Mouse (Mus musculus) urinary bladder, postnatal 25 days (tissue): Measurements from ENCODE around the gene Rab40c.

ENCODE experiments used
- DNase-seq: peaks from one replicate; pipeline ENCODE4 v3.0.0; 2022; ENCODE audit warnings: low spot score

Gene Rab40c

DNA sequence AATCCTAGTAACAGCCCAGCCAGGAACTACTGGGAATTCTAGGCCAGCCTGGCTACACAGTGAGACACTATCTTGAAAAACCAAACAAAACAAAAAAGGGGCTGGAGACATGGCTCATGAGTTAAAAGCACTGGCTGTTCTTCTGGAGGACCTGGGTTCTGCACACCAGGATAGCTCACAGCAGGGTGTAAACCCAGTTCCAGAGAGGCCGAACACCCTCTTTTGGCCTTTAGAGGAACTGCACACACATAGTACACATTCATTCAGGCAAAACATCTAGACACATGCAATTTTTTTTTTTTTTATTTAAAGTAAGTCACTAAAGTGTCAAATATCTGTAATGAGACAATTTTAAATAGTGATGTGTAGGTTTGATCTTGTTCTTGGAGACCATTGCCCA, 19.3 kb downstream of the Rab40c start:
- no peak for DNase-seq

DNA sequence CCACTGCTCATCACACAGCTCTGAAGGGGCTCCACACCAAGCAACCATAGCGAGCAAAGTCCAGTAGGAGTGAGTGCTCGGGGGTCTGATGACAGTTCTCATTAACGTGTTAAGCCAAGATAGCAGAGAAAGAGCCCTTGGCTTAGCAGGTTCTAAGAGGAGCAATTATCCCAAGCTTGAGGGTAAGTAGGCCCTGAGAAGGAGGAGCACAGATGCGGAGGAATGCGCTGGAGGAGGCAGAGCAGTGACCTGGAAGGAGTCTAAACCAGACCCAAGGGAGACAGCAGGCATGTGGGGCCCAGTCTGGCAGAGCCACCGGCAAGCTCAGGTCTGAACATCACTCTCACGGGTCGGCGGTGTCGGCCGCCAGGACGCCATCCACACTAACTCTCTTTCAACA, 23.6 kb downstream of the Rab40c start:
- no peak for DNase-seq

- no peak for DNase-seq
These were observed 24.1 kb downstream of the Rab40c start for GRCm38 (mm10) chr17:25895415-25895814.

- DNase-seq: peak; percentile 53
These were observed 25.4 kb downstream of the Rab40c start for GRCm38 (mm10) chr17:25893975-25894617.

DNA sequence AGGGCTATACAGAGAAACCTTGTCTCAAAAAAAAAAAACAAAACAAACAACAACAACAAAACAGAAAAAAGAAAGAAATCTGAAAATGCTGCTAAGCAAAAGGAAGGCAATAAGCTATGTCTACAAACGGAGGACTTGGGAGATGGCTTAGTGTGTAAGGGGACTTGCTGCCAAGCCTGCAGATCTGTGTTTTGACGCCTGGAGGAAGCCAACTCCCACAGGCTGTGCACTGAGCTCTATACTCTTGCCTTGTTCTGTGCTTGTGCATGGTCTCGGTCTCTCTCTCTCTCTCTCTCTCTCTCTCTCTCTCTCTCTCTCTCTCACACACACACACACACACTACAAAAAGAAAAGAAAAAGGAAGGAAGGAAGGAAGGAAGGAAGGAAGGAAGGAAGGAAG, 30.7 kb downstream of the Rab40c start:
- no peak for DNase-seq

DNA sequence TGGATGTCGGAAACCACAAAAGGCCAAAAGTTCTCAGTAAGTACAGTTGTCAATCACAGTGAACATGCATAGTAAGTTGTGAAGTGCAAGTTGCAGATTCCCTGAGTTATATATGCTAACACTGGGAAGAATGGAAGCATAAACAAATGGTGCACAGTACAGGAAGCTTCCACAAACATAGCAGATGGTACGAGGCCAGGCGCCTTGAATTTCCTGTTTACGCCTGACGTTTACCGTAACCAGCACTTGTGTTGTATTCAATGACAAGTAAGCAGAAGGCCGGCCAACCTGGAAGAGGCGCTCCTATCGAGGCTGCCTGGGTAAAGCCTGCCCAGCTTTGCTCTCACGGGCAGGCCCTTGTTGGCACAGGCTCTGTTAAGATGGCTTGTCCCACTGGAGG, 32.1 kb downstream of the Rab40c start:
- no peak for DNase-seq

- DNase-seq: no peak
These were observed 32.7 kb downstream of the Rab40c start for GRCm38 (mm10) chr17:25886806-25887205.

DNA sequence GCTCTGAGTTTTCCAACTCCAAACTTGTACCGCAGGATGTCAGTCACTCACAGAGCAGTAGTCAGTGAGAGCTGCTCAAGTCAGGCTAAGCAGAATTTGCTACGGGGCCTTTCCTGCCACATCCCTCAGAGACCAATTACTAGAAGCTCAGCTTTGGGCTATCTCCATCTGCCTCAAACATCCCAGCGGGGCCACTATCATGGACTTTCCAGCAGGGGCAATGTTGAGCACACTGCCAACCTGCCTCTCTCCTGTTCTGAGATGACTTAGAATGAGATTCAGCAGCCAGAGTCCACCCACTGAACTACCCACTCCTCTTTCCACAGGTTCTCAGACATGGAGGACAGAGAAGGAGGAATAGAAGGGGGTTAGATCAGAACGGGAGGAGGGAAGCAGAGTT, 33.9 kb downstream of the Rab40c start:
- DNase-seq: no peak

- DNase-seq: no peak
These were observed 35.7 kb downstream of the Rab40c start for GRCm38 (mm10) chr17:25883824-25884223.

GRCm38 (mm10) chr17:25883268-25883667, 36.3 kb downstream of the Rab40c start:
- no peak for DNase-seq

- no peak for DNase-seq
These were observed 37.2 kb downstream of the Rab40c start for GRCm38 (mm10) chr17:25882306-25882705.

- DNase-seq: no peak
These were observed 37.8 kb downstream of the Rab40c start for GRCm38 (mm10) chr17:25881691-25882090.

DNA sequence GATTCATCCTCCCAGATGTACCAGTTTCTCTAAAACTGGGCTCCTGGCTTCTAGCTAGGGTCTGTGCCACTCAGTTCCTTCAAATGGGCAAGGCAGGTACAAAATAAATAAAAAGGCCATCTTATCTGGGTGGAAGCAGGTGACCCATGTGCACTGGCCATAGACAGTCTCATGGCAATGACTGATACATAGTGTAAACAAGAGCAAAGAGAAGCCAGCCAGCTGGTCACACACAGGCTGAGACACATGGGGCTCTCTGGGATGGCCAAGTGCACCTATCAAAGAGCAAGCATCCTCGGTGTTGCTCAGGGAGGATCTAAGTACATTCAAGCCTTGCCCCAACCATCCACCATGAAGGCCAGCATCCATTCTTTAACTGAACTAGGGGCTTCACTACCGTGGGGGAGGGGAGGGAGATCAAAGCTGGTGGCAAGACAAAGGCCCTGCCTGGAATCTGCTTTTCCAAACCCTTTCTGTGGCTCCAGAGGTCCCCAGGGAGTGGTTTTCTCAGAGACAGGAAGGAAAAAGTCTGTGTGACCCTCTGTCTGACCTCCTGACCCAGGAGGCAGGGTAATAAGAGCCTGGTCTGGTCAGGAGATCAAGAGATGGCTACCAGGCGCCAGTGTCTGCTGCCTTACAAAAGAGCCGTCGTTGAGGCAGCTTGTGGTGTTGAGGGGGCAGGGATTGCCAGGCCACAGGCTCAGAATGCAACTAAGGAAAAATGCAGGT, 38.5 kb downstream of the Rab40c start:
- no peak for DNase-seq

- DNase-seq: no peak
These were observed 39.2 kb downstream of the Rab40c start, which contains the start of gene Wfikkn1 for GRCm38 (mm10) chr17:25880196-25880910. Wfikkn1 (minus strand) TSS chr17:25880858.

DNA sequence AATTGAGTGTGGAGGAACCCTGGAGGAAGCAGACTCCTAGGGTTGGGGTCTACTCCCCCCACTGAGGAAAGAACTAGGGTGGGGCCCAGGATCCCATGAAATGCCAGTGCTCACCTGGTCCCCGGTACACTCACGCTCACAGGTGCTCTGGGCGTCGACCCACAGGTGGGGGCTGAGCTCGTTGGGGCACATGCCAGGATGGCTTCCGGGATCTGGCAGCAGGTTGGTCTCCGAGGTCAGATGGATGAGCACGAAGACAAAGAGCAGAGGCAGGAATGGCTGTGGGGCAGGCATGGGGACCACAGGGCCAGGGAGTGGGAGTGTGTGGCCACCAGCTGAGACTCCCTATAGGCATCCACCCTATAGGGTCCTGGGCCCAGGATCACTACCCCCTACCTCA, 39.8 kb downstream of the Rab40c start:
- no peak for DNase-seq

DNA sequence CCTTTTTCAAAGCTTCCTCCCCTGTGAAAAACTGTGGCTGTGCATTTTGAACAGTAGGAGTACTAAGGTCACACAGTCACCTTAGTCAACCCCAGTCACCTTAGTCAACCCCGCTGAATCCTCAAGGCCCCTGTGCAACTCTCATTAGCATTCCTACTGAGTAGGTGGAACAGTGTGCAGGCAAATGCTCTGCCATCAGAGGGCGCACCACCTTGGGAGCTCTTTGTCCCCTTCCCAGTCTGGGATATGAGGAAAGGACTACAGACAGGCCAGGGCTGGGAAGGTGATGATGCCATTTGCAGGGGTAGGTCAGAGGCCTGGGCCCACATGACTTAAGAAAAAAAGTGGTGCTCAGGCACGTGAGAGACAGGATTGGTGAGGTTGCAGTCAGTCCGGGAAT, 40.3 kb downstream of the Rab40c start:
- no peak for DNase-seq

- DNase-seq: no peak
These were observed 40.8 kb downstream of the Rab40c start for GRCm38 (mm10) chr17:25878611-25879180.

- DNase-seq: no peak
These were observed 41.6 kb downstream of the Rab40c start for GRCm38 (mm10) chr17:25877741-25878610.

DNA sequence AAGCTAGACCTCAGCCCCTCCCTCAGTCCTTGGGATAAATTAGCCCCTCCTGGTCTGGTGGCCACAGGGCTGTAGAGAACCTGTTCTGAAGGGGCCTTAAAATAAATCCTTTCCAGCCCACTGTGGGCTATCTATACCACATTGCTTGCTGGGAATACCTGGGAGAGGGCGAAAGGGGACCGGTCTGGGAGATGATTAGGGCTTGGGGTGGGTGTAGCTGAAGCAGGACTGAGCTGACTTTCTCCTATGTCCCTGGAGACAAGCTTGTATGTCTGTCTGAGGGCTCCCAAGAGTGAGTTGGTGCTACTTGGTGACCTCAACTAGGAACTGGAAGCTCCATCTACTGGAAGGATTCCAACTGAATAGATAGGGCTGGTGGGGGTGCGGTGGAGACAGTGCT, 42.5 kb downstream of the Rab40c start:
- DNase-seq: no peak

- DNase-seq: no peak
These were observed 43.1 kb downstream of the Rab40c start for GRCm38 (mm10) chr17:25876347-25876915.
